Mouse (Mus musculus): ENCODE data around the gene Gm8994. TPM values are rescaled to one million over a fixed set of nuclear protein-coding genes. Genes with fewer than 3 reads are reported as not detected.
"Not testable (repeated sequence)": the region's sequence is repeated elsewhere in the genome, so short reads cannot be mapped to it uniquely, and the experiment has no call there.

Gm8994 gene
- not detected for total RNA-seq (2021)

DNA sequence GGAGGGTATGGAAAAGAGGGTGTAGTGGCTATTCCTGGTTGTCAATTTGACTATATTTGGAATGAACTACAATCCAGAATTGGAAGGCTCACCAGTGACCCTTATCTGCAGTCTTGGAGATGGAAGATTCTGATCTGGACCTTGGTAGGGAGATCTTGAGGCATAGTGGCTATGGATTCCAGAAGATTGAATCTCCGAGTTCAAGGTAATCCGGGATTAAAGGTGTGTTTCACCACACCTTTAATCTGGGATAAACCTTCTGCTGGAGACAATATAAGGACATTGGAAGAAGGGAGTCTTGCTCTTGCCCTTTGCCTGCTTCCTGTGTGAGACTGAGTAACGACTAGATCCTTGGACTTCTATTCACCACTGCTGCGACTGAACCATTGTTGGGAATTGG is at the start of gene Gm8994:
TSS of gene Gm8994 (plus strand) at position 301 of the 400 bp plus-strand sequence.
- DNase-seq, result not testable (repeated sequence)

DNA sequence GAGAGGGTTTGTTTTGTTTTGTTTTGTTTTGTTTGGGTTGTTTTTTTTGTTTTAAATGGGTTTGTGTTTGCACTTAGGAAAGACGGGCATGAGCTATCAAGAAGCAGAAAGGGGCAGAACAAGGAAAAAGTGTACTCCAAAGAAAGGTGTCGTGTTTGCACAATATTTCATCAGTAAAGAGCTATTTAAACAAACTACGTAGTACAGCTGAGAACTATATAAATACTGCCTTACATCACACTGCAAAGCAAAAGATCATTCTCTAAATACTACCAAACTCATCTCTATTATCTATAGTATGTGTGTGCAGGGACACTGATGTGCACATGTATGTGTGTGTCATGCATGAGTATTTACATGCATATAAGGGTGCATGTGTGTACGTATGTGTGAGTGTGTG is 49.7 kb upstream of the Gm8994 start:
- DNase-seq, result no peak

DNA sequence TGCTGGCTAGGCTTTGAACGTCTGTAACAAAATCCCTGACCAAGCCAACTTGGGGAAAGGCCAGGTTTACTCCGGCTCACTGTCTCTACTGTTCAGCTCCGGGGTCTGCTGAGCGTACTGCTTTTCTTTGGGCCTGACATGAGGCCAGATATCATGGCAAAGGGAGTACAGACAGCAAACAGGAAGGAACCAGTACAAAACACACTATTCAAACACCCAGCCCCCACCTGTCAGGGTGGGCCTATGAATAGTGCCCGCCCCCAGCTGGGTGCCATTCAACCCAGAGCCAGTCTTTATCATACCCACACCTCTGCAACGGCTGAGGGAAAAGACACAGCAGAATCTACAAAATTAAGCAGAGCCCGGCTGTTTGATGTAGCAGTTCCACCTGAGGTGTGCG is 42.8 kb upstream of the Gm8994 start:
- no peak for DNase-seq

DNA sequence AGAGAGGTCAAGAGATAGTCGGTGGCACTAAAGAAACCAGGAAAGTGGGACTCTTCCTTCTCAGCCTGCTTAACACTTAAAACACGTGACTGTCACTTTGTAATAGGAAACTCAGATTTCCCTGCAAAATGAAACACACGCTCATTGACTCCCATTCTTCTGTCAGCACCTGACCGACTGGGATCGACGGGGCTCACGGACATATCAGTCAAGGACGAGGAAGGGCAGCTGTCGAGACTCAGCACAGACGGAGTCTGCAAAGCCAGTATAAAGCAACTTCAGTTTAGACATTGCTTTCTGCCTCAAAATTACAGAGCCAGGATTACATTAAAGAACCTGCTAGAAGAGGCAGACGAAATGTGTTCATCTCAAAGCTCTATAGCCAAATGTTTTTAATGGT is 41.2 kb upstream of the Gm8994 start:
- DNase-seq, result no peak

DNA sequence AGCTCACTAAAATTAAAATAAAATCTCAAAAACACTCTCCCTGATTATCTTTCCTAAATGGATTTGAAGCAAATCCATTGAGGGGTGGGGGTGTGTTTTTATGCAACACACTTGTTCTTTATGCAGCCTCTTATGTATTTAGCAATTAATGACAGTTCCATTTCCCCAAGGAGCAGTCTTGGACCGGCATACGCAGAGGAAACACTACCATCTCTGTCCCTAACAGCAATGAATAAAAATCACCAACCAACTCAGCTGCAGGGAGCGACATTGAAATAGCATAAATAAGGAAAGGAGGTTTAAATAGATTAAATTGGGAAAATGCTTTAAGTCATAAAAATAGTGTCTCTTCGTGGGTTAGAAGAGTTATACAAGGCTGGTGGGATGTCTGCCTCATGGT is 40.8 kb upstream of the Gm8994 start:
- no peak for DNase-seq

DNA sequence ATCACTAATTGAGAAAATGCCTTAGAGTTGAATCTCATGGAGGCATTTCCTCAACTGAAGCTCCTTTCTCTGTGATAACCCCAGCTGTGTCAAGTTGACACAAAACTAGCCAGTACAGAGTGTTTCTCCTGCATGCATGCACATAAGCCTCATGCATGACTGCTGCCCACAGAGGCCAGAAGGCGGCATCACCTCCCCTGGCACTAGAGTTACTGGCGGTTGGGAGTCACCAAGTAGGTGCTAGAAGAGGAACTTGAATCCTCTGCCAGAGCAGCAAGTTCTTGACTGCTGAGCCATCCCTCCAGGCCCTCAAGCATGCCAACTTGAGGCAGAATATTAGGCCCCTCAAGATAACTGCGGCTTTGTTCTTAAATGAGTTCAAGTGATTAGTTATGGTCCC is 35.9 kb upstream of the Gm8994 start:
- no peak for DNase-seq

DNA sequence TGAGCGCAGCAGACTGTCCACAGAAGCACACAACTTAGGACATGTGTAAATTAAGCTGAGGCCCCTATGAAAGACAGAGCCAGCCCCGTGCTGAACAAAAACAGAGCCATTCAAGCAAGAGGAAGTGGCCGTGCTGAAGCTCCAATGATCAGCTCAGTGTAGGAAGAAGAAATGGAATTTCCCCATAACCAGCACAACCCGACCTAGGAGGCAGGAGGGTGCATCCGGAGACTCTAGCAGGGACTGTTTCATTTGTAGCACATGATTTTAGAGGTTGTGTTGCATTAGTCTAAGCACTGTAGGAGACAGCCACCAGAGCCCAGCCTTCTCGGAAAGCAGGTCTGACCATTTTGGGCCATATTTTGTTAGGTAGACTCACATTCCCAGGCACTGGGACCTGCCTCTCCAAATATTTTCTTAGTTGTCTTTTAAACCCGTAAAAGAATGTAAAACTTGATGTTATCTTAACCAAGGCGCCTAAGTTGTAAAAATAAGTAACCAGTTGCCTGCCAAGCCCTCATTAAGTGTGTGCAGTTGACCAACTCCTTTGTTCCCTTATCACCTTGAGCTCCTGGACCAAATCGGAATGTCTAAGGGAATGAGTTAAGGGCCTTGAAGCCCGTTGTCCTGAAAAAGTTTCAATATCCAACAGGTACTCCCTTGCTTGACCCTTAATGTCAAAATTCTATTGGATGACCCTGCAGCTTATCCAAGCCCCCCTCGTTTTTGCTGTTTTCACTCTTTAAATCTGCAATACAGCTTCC is 35.2 kb upstream of the Gm8994 start:
- no peak for DNase-seq

DNA sequence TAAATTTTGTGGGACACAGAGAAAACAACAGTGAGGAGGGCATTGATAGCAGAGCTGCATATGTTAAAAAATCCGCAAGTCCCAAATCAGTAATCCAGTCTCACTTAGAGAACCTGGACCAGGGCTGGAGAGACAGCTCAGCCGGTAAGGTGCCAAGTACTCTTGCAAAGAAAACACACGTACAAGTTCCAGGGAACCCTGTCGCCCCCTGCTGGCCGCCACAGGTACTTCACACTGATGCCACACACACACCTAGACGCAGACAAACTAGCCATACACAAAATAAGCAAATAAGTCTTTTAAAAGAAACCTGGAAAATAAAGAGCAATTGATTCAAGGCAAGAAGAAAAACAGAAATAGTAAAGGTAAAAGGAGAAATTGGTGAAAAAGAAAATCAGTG is 33.6 kb upstream of the Gm8994 start:
- no peak for DNase-seq

DNA sequence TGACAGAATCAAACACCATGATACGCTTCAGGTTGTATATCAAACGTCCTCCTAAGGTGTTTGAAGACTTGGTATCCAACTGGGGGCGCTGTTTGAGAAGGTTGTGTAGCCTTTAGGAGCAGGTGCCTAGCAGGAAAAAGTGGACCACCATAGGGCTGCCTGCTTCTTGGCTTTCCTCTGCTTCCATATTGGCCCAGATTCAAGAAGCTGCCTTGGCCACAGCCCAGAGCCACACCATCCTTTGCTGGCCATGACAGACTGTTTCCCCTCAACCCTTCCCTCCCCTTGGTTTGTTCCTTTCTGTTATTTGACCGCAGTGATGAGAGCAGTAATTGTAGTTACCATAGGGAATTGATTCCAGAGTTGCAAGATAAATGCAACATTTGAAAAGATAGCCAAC is 31.5 kb upstream of the Gm8994 start:
- DNase-seq, result no peak

DNA sequence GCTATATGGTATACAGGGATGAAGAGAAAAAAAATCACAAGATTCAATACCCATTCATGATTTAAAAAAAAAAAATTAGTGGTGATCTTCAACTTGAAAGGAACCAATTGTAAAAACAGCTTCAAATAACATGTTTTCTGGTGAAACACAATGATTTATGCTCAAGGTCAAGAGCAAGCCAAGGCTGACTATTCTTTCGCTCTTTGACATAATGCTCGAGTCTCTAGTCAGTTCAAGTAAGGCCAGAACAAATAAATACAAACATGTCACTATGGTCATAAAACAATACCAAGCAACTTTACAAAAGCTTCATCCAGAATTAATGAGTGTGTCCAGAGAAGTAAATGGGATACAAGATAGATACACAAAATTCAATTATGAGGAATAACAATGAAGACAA is 31.1 kb upstream of the Gm8994 start:
- no peak for DNase-seq

DNA sequence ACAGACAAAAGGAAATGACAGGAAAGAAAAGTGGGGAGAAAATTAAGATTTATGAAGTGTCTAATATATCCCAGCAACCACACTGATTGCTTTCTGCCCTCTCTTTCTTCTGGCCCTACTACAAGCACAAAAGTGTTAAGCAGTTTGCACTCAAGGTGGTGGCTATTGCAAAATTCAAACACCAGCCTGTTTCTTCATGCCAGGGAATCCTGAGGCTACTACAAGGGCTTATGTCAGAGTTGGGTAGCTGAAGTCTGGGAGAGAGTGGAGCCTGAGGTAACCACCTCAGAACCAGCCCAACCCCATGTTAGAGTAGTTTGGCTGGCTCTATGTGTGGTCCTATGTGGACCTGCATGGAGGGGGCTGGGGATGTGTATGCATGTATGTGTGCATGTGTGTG is 23.8 kb upstream of the Gm8994 start:
- no peak for DNase-seq

DNA sequence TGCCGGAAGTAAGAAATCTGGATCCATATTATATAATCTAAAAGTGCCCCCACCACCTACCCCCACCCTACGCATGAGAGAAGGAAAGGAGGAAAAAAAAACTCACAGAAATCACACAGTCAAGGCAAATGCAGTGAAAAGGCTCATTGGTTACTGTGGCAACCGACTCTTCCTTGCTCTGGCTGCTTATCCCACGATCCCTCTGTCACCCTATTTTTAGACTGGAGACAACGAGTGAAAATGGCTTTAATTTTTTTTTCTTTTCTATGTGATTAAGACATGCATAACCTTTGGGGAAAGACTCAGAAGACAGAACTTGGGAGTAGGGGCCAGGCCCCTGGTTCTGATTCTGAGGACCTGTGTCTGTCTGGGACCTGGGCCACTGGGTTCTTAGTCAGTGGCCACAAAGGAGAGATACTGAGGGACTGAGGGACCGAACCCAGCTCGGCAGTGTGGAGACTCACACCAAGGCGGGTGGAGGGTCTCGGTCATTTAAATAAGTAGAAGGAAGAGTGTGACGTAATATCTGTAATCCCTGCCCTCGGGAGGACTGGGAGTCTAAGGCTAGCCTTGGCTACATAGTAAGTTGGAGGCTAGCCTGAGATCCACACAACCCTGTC is 22.9 kb upstream of the Gm8994 start:
- peak in 1 of 2 experiments; percentile 42 for DNase-seq

DNA sequence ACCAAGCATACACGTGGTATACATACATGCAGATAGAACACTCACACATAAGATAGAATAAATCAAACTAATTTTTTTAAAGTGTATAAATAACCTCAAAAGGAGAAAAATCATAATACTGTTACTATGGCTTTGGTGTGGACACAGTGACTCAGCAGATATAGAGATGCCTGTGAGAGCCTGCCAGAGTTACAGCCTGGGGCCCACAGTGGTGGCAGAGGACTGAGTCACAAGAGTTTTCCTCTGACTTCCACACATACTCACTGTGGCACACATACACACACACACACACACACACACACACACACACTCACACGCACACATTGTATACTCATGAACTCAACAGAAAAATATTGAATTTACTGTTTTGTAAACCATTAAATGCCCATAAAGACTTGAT is 17.9 kb upstream of the Gm8994 start:
- DNase-seq, result no peak

DNA sequence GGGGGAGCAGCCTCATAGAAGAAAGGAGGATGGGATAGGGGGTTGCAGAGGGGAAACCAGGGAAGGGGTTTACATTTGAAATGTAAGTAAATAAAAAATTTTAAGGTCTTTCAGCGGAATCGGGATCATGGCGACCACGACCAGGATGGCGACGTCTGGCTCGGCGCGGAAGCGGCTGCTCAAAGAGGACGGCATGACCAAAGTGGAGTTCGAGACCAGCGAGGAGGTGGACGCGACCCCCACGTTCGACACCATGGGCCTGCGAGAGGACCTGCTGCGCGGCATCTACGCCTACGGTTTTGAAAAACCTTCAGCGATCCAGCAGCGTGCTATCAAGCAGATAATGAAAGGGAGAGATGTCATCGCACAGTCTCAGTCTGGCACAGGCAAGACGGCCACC is 1.1 kb downstream of the Gm8994 start:
- not testable (repeated sequence) for DNase-seq

DNA sequence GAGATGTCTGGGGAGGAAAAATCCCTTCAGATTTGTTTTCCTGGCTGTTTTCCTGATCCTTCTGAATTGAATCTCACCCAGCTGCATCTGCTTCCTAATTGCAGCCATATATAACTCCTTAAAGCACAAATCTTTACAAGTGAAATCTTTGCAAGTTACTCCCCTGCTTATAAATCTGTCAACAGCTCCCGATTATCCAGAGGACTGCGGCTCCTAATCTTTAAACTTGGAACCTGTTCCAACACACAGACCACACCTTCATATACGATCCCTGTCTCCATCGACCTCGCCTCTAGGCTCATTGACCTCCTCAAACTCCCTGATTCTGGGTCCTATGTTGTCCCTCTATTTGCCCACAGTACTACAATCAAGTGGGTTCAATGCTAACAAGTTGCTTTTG is 13.3 kb downstream of the Gm8994 start:
- DNase-seq, result no peak

DNA sequence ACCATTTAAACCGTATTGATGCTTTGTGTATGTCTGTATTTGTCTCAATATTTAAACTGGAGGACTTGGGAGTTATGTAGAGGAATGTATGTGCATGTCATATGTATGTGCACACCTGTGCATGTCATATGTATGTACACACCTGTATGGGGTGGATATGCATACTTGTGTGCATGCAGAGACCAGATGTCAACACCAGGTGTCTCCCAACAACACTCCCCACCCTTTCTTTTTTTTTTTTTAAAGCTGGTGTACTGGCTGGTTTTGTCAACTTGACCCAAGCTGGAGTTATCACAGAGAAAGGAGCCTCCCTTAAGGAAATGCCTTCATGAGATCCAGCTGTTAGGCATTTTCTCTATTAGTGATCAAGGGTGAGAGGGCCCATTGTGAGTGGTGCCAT is 13.8 kb downstream of the Gm8994 start:
- DNase-seq, result no peak

DNA sequence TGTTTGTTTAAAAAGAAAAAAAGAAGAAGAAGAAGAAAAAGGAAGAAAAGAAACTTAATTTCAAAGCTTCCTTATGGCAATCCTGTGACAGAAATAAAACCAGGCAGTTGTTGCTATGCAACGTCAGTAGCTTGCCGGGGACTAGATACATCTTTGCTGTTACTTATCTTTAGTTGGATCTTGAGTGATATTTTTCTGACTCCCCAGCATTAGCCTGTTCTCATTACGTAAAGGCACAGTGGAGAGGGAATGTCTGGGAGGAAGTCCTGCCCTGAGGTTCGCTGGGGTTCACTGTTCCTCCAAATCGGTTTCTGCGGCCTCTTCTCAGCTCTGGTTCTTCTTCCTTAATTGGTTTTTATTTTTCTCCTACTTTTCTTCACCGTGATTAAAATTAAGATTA is 16.5 kb downstream of the Gm8994 start:
- DNase-seq, result no peak

DNA sequence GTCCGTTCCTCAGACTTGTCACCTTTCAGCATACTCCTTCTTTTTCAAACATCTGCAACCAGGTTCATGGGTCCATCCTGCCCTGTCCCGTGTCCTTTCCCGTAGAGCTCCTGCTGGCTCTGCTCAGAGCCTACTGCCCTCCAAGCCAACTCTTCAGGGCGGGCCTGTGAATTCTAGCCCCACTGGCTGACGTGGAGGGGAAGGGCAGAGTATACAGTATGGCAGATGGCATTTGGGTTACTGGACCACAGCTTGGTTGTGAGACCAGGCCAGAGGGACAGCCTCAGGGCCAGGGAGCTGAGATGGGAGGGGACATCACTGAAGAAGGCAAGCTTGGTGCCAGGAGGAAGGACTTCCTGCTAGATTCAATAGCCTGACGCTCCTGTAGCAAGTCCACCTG is 17.7 kb downstream of the Gm8994 start:
- no peak for DNase-seq

DNA sequence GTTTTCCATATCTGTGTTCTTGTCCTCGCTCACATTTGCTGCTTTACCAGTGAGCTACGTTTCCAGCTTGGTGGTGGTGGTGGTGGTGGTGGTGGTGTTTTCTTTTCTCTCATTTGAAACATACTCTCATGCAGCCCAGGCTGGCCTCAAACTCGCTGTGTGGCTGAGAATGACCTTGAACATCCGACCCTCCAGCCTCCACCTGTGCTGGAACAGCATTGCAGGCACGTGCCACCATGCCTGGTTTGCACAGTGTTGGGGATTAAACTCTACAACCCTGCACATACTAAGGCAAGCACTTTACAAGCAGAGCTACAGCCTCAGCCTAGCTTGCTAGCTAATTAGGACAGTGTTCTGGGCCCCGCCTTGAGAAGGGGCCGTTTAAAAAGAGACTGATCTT is 18.3 kb downstream of the Gm8994 start:
- no peak for DNase-seq

DNA sequence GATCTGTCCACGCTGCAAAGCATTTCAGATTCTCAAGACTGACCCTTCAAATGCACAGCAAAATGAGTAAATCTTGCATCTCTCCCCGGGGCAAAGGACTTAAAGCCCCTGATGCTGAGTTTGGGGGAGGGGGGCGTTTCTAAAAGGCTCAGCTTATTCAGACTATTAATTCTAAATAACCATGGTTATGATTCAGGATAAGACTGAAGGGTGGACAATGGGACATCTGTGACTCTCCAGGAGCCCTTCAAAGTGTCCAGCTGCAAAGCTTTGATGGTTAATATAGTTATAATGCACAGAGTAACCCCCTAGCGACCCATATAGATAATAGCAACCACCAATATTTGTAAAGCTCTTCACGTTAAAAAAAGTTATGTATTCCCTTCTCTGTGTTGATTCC is 19.7 kb downstream of the Gm8994 start:
- DNase-seq, result no peak

DNA sequence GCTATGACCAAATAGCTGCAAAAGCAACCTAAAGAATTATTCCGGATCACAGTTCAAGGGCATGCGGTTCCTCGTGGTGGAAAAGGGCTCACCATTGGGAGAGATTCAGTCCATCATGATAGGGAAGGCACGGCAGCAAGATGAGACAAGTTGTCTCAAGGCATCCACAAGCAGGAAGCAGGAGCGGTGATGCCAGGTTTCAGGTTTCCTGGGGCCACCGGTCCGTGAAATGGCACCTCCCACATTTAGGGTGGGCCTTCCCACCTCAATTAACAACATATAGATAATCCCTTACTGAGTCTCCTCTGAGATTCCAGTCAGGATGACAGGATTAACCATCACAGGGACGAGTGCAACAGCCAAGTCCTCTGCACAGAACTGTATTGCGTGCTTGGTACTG is 20.3 kb downstream of the Gm8994 start:
- DNase-seq, result no peak

DNA sequence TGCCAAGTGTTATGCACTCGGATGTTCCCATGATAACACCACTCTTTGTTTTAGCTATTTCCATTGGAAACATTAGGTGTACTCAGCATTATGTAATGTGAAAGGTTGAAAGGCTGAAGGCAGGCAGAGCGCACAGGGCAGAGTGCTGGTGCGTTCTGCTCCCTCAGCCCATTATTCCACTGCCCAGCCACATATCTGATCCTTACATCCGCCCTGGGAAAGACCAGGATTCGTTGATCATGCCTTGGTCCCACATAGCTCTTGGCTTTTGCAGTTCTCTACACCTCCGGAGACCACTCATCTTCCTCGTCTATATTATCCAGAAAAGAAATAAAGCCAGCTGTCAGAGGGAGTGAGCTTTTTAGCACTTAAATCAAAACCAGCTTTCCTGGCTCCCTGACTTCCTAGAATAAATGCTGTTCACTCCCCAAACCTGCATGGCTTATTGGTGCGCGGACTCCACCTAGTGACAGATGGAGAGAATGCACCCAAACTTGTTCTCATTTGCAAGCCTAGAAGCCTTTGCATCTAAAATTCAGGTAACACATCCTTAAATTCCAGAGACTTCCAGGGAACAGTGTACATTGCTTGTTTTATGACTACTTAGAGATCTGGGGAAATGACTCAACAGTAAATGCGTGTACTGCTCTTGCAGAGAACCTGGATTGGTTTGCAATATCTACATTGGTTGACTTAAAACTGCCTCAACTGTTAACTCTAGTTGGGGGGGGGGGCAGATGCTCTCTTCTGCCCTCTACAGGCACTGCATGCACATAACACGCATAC is 26.3 kb downstream of the Gm8994 start:
- peak; percentile 80 to 85 for DNase-seq

DNA sequence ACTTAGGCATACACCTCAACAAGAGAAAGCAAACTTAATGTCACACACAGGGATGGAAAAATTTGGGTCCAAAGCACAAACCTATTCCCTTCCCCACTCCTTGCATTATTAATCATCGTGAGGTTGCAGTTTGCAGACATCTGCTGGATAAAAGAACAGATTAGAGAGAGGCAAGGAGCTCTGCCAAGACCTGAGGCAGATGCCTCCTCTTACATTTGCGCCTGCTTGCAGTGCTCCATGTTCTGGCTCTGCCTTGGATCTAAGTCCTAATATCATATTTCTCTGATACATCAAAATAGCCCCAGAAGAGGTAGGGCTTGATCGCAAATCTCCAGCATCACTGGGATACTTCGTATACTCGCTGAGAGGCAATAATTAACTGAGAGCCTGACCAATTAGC is 31.1 kb downstream of the Gm8994 start:
- DNase-seq, result peak in 1 of 2 experiments; percentile 15

DNA sequence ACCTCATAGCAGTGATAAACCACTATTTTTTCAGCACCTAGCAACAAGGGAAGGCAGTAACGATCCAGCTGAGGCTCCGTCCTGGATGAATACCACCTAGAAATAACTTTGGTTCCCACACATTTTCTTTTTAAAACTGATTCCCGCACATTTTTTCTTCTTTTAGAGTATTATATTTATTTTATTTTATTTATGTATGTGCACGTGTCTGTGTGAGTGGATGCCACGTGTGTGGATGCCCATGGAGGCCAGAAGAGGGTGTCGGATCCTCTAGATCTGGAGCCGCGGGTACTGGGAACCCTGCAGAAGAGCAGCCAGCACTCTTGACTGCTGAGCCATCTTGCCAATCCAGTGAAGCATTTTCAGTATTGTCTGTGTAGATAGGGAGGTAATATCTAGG is 36.0 kb downstream of the Gm8994 start:
- DNase-seq, result no peak
